Mouse (Mus musculus): ENCODE results near the gene Btbd9. TPM values are rescaled to one million over a fixed set of nuclear protein-coding genes. Genes with fewer than 3 reads are reported as not detected.
A peak's percentile ranks its signal among the peaks of the same experiment; 100 is the strongest.

Btbd9 gene
- polyA plus RNA-seq, 1 experiment from 2014 or later: 59.7 TPM

GRCm38 (mm10) chr17:30583258-30584001, 7.1 kb upstream of the Btbd9 start:
- 80% methylated on average over 2 of the region's 2 CpGs for WGBS
- DNase-seq (ENCODE audit: low spot score, missing footprints) (no peak), ATAC-seq (ENCODE audit: low FRiP score) (no peak)
- Histone ChIP-seq H3K4me3 (ENCODE audit: low read depth, low read length) (no peak overlapping the region), H3K36me3 (ENCODE audit: control insufficient read depth, insufficient read depth, low read length) (no peaks in the 10 kb centered on the region), H3K9ac (ENCODE audit: low read length) (no peak overlapping the region), H3K27ac (ENCODE audit: low read depth, low read length) (no peak overlapping the region), H3K4me1 (ENCODE audit: control insufficient read depth, insufficient read depth, low read length) (no peaks in the 10 kb centered on the region), H3K27me3 (ENCODE audit: control insufficient read depth, insufficient read depth, low read length) (no peaks in the 10 kb centered on the region), H3K4me2 (no peak overlapping the region), H3K9me3 (ENCODE audit: control insufficient read depth, low read length) (no peaks in the 10 kb centered on the region)

GRCm38 (mm10) chr17:30582313-30582712, 6.0 kb upstream of the Btbd9 start:
- ATAC-seq (ENCODE audit: low FRiP score): no peak
- Histone ChIP-seq H3K9ac (ENCODE audit: low read length) (no peak overlapping the region), H3K27me3 (ENCODE audit: control insufficient read depth, insufficient read depth, low read length) (no peaks in the 10 kb centered on the region), H3K4me2 (no peak overlapping the region), H3K9me3 (ENCODE audit: control insufficient read depth, low read length) (no peaks in the 10 kb centered on the region), H3K36me3 (ENCODE audit: control insufficient read depth, insufficient read depth, low read length) (no peaks in the 10 kb centered on the region), H3K4me3 (ENCODE audit: low read depth, low read length) (no peak overlapping the region), H3K4me1 (ENCODE audit: control insufficient read depth, insufficient read depth, low read length) (peaks cover under 1% of the 10 kb centered on the region; the same call in 1 of the 2 replicates), H3K27ac (ENCODE audit: low read depth, low read length) (no peak overlapping the region)
- 79% methylated on average over 3 of the region's 3 CpGs for WGBS
- DNase-seq (ENCODE audit: low spot score, missing footprints): no peak

DNA sequence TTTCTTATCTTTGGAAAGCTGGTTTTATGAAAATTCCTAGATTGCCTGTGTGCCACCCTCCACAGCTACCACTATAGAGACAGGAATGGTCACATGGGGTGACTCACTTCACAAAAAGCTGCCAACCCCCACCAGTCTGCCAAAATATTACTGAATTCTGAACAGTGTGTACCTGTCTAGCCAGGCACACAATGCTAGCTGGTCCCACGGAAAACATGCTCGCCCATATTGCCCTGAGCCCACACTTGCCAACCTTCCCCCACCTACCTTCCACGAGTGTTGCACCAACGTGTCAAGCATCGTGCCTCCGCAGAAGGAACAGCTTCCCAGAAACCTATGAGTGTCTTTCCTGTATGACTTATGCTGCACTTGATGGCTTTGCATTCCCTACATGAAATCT, 4.9 kb upstream of the Btbd9 start:
- no peak overlapping the region for H3K27ac ChIP-seq (ENCODE audit: low read depth, low read length)
- no peak overlapping the region for H3K4me3 ChIP-seq (ENCODE audit: low read depth, low read length)
- 87% methylated on average over 6 of the region's 6 CpGs for WGBS
- peaks cover 5% of the 10 kb centered on the region for H3K4me1 ChIP-seq (ENCODE audit: control insufficient read depth, insufficient read depth, low read length)
- no peaks in the 10 kb centered on the region for H3K27me3 ChIP-seq (ENCODE audit: control insufficient read depth, insufficient read depth, low read length)
- no peak overlapping the region for H3K9ac ChIP-seq (ENCODE audit: low read length)
- H3K36me3 ChIP-seq (ENCODE audit: control insufficient read depth, insufficient read depth, low read length): no peaks in the 10 kb centered on the region
- H3K4me2 ChIP-seq: no peak overlapping the region
- ATAC-seq (ENCODE audit: low FRiP score): no peak
- DNase-seq (ENCODE audit: low spot score, missing footprints): no peak
- no peaks in the 10 kb centered on the region for H3K9me3 ChIP-seq (ENCODE audit: control insufficient read depth, low read length)

DNA sequence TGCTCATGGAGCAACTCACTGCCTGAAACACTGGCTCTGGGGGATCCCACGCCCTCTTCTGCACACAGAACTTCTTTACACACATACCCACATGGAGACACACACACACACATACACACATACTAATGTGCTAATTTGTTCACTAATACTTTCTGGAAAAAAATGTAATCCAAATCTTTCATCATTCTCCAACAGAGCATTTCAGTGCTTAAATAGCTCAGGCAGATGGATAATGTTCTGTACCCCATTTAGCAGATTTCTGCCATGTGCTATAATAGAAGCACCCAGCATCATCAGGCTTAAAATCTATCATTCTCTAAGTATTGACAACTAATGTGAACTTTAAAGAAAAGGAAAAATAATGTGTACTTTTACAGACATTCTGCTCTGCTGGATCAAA, 4.5 kb upstream of the Btbd9 start:
- Histone ChIP-seq H3K27ac (ENCODE audit: low read depth, low read length) (no peak overlapping the region), H3K4me1 (ENCODE audit: control insufficient read depth, insufficient read depth, low read length) (peaks cover 5% of the 10 kb centered on the region), H3K9me3 (ENCODE audit: control insufficient read depth, low read length) (no peaks in the 10 kb centered on the region), H3K4me3 (ENCODE audit: low read depth, low read length) (no peak overlapping the region), H3K36me3 (ENCODE audit: control insufficient read depth, insufficient read depth, low read length) (no peaks in the 10 kb centered on the region), H3K9ac (ENCODE audit: low read length) (no peak overlapping the region), H3K27me3 (ENCODE audit: control insufficient read depth, insufficient read depth, low read length) (no peaks in the 10 kb centered on the region), H3K4me2 (no peak overlapping the region)
- no peak for DNase-seq (ENCODE audit: low spot score, missing footprints)
- 63% methylated on average over 1 of the region's 1 CpGs for WGBS
- ATAC-seq (ENCODE audit: low FRiP score): no peak

DNA sequence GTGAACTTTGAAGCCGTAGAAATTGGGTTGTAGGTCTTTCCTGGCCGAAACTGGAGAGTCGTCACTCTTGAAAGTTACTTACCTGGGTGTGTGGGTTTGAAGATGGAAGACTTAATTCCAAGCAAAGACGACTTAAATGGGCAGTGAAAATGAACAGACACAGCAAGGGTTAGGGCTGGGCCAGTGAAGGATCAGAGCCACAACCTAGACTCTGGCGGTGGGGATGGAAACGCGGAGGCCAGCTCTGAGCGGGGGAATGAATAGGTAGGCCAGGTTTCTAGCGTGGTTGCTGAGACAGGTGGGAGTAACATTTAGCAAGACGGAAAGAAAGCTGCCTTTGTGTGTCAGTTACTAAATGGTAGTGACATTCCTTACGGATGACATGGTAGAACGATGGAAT, 658 bp upstream of the Btbd9 start:
- peaks cover 11% of the 10 kb centered on the region for H3K4me1 ChIP-seq (ENCODE audit: control insufficient read depth, insufficient read depth, low read length)
- H3K4me2 ChIP-seq: peak overlapping the region; percentile 55
- no peak overlapping the region for H3K27ac ChIP-seq (ENCODE audit: low read depth, low read length)
- H3K36me3 ChIP-seq (ENCODE audit: control insufficient read depth, insufficient read depth, low read length): no peaks in the 10 kb centered on the region
- H3K9me3 ChIP-seq (ENCODE audit: control insufficient read depth, low read length): no peaks in the 10 kb centered on the region
- H3K27me3 ChIP-seq (ENCODE audit: control insufficient read depth, insufficient read depth, low read length): no peaks in the 10 kb centered on the region
- H3K9ac ChIP-seq (ENCODE audit: low read length): peak overlapping the region; percentile 78
- peak overlapping the region; percentile 49 for H3K4me3 ChIP-seq (ENCODE audit: low read depth, low read length)
- DNase-seq (ENCODE audit: low spot score, missing footprints) (no peak), ATAC-seq (ENCODE audit: low FRiP score) (no peak)
- WGBS: 66% methylated on average over 12 of the region's 12 CpGs

- peak overlapping the region; percentile 78 for H3K9ac ChIP-seq (ENCODE audit: low read length)
- ATAC-seq (ENCODE audit: low FRiP score): peak; percentile 41; the same call in 1 of the 2 replicates
- no peaks in the 10 kb centered on the region for H3K27me3 ChIP-seq (ENCODE audit: control insufficient read depth, insufficient read depth, low read length)
- H3K4me3 ChIP-seq (ENCODE audit: low read depth, low read length): peak overlapping the region; percentile 49
- H3K9me3 ChIP-seq (ENCODE audit: control insufficient read depth, low read length): no peaks in the 10 kb centered on the region
- DNase-seq (ENCODE audit: low spot score, missing footprints): peak; percentile 96
- WGBS: 9% methylated on average over 35 of the region's 35 CpGs
- peak overlapping the region; percentile 81 for H3K27ac ChIP-seq (ENCODE audit: low read depth, low read length)
- H3K36me3 ChIP-seq (ENCODE audit: control insufficient read depth, insufficient read depth, low read length): no peaks in the 10 kb centered on the region
- H3K4me2 ChIP-seq: peak overlapping the region; percentile 55
- peaks cover 11% of the 10 kb centered on the region for H3K4me1 ChIP-seq (ENCODE audit: control insufficient read depth, insufficient read depth, low read length)
Observed at GRCm38 (mm10) chr17:30575121-30575904, 975 bp downstream of the Btbd9 start.

- Histone ChIP-seq H3K4me1 (ENCODE audit: control insufficient read depth, insufficient read depth, low read length) (peaks cover 11% of the 10 kb centered on the region), H3K4me3 (ENCODE audit: low read depth, low read length) (no peak overlapping the region), H3K9me3 (ENCODE audit: control insufficient read depth, low read length) (no peaks in the 10 kb centered on the region), H3K9ac (ENCODE audit: low read length) (peak overlapping the region; percentile 78; the same call in 1 of the 2 replicates), H3K4me2 (peak overlapping the region; percentile 55; the same call in 1 of the 2 replicates), H3K36me3 (ENCODE audit: control insufficient read depth, insufficient read depth, low read length) (no peaks in the 10 kb centered on the region), H3K27me3 (ENCODE audit: control insufficient read depth, insufficient read depth, low read length) (no peaks in the 10 kb centered on the region), H3K27ac (ENCODE audit: low read depth, low read length) (no peak overlapping the region)
- no peak for ATAC-seq (ENCODE audit: low FRiP score)
- 82% methylated on average over 8 of the region's 8 CpGs for WGBS
- no peak for DNase-seq (ENCODE audit: low spot score, missing footprints)
Observed at GRCm38 (mm10) chr17:30574783-30575075, 1.6 kb downstream of the Btbd9 start.

- 89% methylated on average over 8 of the region's 8 CpGs for WGBS
- ATAC-seq (ENCODE audit: low FRiP score): no peak
- H3K27ac ChIP-seq (ENCODE audit: low read depth, low read length): no peak overlapping the region
Observed at GRCm38 (mm10) chr17:30573990-30574782, 2.1 kb downstream of the Btbd9 start.

DNA sequence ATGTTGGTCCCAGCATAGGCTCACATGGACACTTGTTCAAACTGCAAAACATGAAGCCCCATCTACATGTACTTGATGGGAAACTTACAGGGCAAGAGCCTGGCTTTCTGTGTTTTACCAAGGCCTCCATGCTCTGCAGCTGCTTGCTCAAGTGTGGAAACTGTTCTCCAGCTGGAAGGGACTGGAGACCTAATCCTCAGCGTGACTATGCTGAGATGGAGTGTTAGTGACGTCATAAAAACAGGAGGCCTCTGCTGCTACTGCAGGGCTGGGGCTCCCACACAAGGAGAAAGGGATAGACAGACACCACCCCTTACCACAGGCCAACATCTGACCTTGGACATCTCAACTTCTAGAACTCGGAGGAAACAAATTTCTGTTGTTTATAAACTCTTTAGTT, 5.3 kb downstream of the Btbd9 start:
- Histone ChIP-seq H3K4me1 (ENCODE audit: control insufficient read depth, insufficient read depth, low read length) (peaks cover 6% of the 10 kb centered on the region), H3K27me3 (ENCODE audit: control insufficient read depth, insufficient read depth, low read length) (no peaks in the 10 kb centered on the region), H3K9me3 (ENCODE audit: control insufficient read depth, low read length) (no peaks in the 10 kb centered on the region), H3K27ac (ENCODE audit: low read depth, low read length) (no peak overlapping the region), H3K36me3 (ENCODE audit: control insufficient read depth, insufficient read depth, low read length) (no peaks in the 10 kb centered on the region), H3K9ac (ENCODE audit: low read length) (no peak overlapping the region), H3K4me3 (ENCODE audit: low read depth, low read length) (no peak overlapping the region), H3K4me2 (no peak overlapping the region)
- ATAC-seq (ENCODE audit: low FRiP score) (no peak), DNase-seq (ENCODE audit: low spot score, missing footprints) (no peak)
- WGBS: 80% methylated on average over 3 of the region's 3 CpGs

More at GRCm38 (mm10) chr17:30573990-30574782, 2.1 kb downstream of the Btbd9 start:
- Histone ChIP-seq H3K4me2 (no peak overlapping the region), H3K4me1 (ENCODE audit: control insufficient read depth, insufficient read depth, low read length) (peaks cover 11% of the 10 kb centered on the region), H3K9ac (ENCODE audit: low read length) (no peak overlapping the region), H3K9me3 (ENCODE audit: control insufficient read depth, low read length) (no peaks in the 10 kb centered on the region), H3K27me3 (ENCODE audit: control insufficient read depth, insufficient read depth, low read length) (no peaks in the 10 kb centered on the region), H3K4me3 (ENCODE audit: low read depth, low read length) (no peak overlapping the region), H3K36me3 (ENCODE audit: control insufficient read depth, insufficient read depth, low read length) (no peaks in the 10 kb centered on the region)
- DNase-seq (ENCODE audit: low spot score, missing footprints): no peak

All from midbrain, embryonic 11.5 days (tissue).